Mouse (Mus musculus) liver, postnatal 0 days (tissue): ENCODE results near the gene Pcp4l1.
"Not testable (repeated sequence)": the region's sequence is repeated elsewhere in the genome, so short reads cannot be mapped to it uniquely, and the experiment has no call there.

Source experiments
- CTCF ChIP-seq: sonication (generic); IDR thresholded peaks from 2 replicates; pipeline ENCODE4 v1.5.1; 2016; ENCODE audit warnings: antibody characterized with exemption, low read depth
- EP300 ChIP-seq: IDR thresholded peaks from 2 replicates; pipeline ENCODE4 v1.6.1; 2016; ENCODE audit warnings: antibody characterized with exemption, low read depth, mild to moderate bottlenecking

- TF ChIP-seq CTCF, EP300: not testable (repeated sequence)
Observed at GRCm38 (mm10) chr1:171137486-171138155, 58.4 kb downstream of the Pcp4l1 start.
